Mouse (Mus musculus): Measurements from ENCODE around the gene Wipf1.

DNA sequence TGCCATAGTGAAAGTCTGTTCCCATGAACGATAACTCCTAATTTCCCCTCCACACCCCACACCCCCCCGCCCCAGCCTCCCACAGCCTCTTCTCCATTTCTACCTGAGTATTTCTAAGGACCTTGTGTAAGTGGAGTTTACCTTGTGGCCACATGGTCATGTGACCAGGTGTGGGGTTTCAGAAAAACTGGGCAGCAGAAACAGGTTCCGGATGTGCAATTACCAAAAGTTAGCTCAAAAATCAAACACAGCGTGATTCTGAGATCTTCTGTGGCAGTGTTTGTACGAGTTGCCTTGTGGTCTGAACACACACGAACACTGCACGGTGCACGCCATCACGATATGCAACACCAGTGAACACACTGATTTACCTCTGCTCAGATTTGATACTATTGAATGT is 33.1 kb upstream of the Wipf1 start:
- TF ChIP-seq CTCF (IDR thresholded peaks at IDR 0.05; ENCODE audit: low read depth, low read length) = no peak
- TF ChIP-seq EP300 (IDR thresholded peaks at IDR 0.05; ENCODE audit: insufficient read depth, low read depth, low read length) = no peak
- no peak for TF ChIP-seq POLR2A (IDR thresholded peaks at IDR 0.05; ENCODE audit: insufficient read depth, low read length)
